Mouse (Mus musculus) forebrain, embryonic 11.5 days (tissue): ENCODE measurements around the gene Hephl1. TPM values are rescaled to one million over a fixed set of nuclear protein-coding genes. Genes with fewer than 3 reads are reported as not detected.
A peak's percentile ranks its signal among the peaks of the same experiment; 100 is the strongest.

Source experiments
- ATAC-seq: fragments of 200-750 bp; cut with Nextera tagmentation; replicated peaks from 2 replicates; pipeline ENCODE4 v1.8.0; 2017; ENCODE audit warnings: moderate TSS enrichment; ENCODE audit not compliant: low FRiP score
- DNase-seq: peaks from one replicate; pipeline ENCODE4 v3.0.0-alpha.2; 2017; ENCODE audit warnings: low spot score
- H3K27ac ChIP-seq: fragments of 300-500 bp; sonication (generic); 2 replicates; pipeline ENCODE4 v1.5.1; 2014; ENCODE audit warnings: low read depth, low read length
- H3K27me3 ChIP-seq: fragments of 300-500 bp; sonication (generic); 2 replicates; pipeline ENCODE4 v1.6.1; 2014; ENCODE audit warnings: mild to moderate bottlenecking, low read length, mixed read lengths; ENCODE audit not compliant: control insufficient read depth, insufficient read depth
- H3K36me3 ChIP-seq: fragments of 300-500 bp; sonication (generic); 2 replicates; pipeline ENCODE4 v1.6.1; 2014; ENCODE audit warnings: mild to moderate bottlenecking, low read length, moderate library complexity, mixed read lengths; ENCODE audit not compliant: control insufficient read depth, insufficient read depth
- H3K4me1 ChIP-seq: fragments of 300-500 bp; sonication (generic); replicated peaks from 2 replicates; pipeline ENCODE4 v1.6.1; 2014; ENCODE audit warnings: low read length, mixed read lengths; ENCODE audit not compliant: control insufficient read depth, insufficient read depth
- H3K4me2 ChIP-seq: fragments of 300-500 bp; sonication (generic); 2 replicates; pipeline ENCODE4 v1.6.1; 2014; ENCODE audit warnings: low read depth, mild to moderate bottlenecking, low read length, moderate library complexity, mixed read lengths; ENCODE audit not compliant: severe bottlenecking
- H3K4me3 ChIP-seq: fragments of 300-500 bp; sonication (generic); 2 replicates; pipeline ENCODE4 v1.5.1; 2014; ENCODE audit warnings: low read depth, low read length
- H3K9ac ChIP-seq: fragments of 300-500 bp; sonication (generic); 2 replicates; pipeline ENCODE4 v1.6.1; 2014; ENCODE audit warnings: low read length
- H3K9me3 ChIP-seq: fragments of 300-500 bp; sonication (generic); 2 replicates; pipeline ENCODE4 v1.6.1; 2016; ENCODE audit warnings: low read length, mixed read lengths; ENCODE audit not compliant: control insufficient read depth
- WGBS: fragments of 180-500 bp; shearing (Covaris S2); extraction: QIAGEN DNeasy Blood & Tissue Kit; methylation state at CpG from one replicate; pipeline ENCODE4 v1.1.7; 2014; 5-methylcytosine and 5-hydroxymethylcytosine counted together
- polyA plus RNA-seq: library from polyadenylated mRNA; unstranded; fragments of >200 nt; fragmentation: Nextera tagmentation; extraction: Ambion mirVana; gene quantifications from 2 replicates; pipeline ENCODE4 v1.2.1, GENCODE M21; 2014

Hephl1 gene
- polyA plus RNA-seq, 1 experiment from 2014 or later = not detected

DNA sequence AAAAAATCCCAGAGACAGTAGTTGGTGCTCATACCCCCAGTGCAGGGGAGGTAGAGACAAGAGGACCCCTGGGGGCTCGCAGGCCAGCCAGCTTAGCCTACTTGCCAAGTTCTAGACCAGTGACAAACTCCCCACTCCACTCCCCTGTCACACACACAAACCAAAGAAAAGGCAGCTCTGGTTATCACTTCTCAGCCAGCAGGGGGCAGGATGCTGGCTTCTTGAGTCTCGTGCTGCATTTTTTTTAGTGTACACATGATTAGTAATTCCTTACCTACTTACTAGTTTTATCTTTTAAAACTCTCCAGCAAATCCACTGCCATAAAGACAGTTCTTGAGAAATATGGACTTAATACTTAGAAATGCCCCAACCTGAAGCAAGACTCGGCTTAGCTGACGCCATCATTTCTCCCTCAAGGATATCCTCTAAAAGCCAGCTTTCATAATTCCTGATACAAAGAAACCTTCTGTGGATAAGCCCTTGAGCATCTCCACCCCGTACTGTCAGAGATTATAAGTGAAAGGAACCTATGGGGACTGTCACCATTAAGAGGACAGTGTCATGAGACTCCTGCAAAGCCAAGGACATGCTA is 78.2 kb downstream of the Hephl1 start:
- Histone ChIP-seq H3K4me1 (no peaks in the 10 kb centered on the region), H3K27ac (no peak overlapping the region), H3K36me3 (no peaks in the 10 kb centered on the region; the same call in 1 of the 2 replicates), H3K4me2 (no peak overlapping the region), H3K4me3 (no peak overlapping the region), H3K9ac (no peak overlapping the region), H3K27me3 (no peaks in the 10 kb centered on the region), H3K9me3 (no peaks in the 10 kb centered on the region)
- no peak for DNase-seq
- 69% methylated on average over 5 of the region's 5 CpGs for WGBS
- no peak for ATAC-seq

DNA sequence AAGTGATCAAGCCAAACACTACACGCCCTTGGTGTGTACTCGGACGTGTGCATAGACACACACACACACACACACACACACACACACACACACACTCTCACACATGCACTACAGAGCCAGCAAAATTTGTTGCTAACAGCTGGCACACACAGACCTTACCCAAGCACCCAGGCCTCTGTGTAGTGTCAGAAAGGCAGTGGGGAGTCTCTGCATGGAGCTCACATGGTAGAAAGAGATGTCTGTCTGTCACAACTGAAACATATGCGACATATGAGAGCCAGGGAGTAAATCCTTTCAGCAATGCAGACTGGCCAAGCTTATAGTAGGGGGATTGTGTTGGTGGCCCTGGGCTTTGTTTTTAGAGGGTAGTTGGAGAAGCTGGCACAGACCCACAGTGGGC is 79.1 kb downstream of the Hephl1 start:
- Histone ChIP-seq H3K4me3 (no peak overlapping the region), H3K36me3 (no peaks in the 10 kb centered on the region; the same call in 1 of the 2 replicates), H3K9me3 (no peaks in the 10 kb centered on the region), H3K9ac (no peak overlapping the region), H3K4me2 (no peak overlapping the region), H3K27me3 (no peaks in the 10 kb centered on the region), H3K4me1 (no peaks in the 10 kb centered on the region), H3K27ac (no peak overlapping the region)
- 93% methylated on average over 4 of the region's 4 CpGs for WGBS
- ATAC-seq = no peak
- no peak for DNase-seq

GRCm38 (mm10) chr9:15030771-15031170 is 81.1 kb downstream of the Hephl1 start:
- Histone ChIP-seq H3K27me3 (no peaks in the 10 kb centered on the region), H3K4me3 (no peak overlapping the region), H3K4me2 (no peak overlapping the region), H3K9ac (no peak overlapping the region), H3K9me3 (no peaks in the 10 kb centered on the region), H3K36me3 (no peaks in the 10 kb centered on the region; the same call in 1 of the 2 replicates), H3K27ac (no peak overlapping the region), H3K4me1 (no peaks in the 10 kb centered on the region)
- 86% methylated on average over 8 of the region's 8 CpGs for WGBS
- DNase-seq = no peak
- no peak for ATAC-seq

DNA sequence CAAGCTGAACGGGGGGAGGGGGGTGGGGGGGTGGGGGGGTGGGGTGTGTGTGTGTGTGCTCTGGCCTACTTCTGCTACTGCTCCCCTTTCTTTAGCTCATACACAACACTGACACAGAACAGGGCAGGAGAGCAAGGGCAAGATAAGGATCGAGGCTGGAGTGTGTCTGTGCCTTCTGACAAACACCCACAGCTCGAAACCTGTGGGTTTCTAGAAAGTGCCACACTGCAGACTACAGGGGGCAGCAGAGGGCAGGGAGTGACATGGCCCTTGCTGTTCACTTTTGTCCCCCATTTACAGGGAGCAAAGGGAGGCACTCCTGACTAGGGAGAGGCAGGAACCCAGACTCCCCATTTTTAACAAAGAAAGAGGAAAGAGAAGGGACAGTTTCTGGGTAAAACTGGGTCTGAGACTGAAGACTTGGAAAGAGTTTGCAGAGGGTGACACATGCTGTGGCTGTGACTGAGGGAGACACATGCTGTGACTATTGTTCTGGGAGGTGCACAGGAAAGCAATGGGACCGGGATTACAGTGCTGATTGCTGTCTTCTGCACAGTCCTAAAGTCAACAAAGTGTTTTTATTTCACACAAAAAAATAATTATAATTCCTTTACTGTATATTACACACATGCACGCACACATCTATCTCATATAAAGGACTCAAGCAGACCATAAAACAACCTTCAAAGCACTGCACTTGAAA is 82.7 kb downstream of the Hephl1 start:
- Histone ChIP-seq H3K9ac (no peak overlapping the region), H3K27ac (no peak overlapping the region), H3K4me3 (no peak overlapping the region), H3K27me3 (no peaks in the 10 kb centered on the region), H3K4me1 (no peaks in the 10 kb centered on the region), H3K9me3 (no peaks in the 10 kb centered on the region), H3K36me3 (no peaks in the 10 kb centered on the region; the same call in 1 of the 2 replicates), H3K4me2 (no peak overlapping the region)
- peak; percentile 74 for DNase-seq
- ATAC-seq = peak; percentile 69
- 54% methylated on average over 5 of the region's 5 CpGs for WGBS

DNA sequence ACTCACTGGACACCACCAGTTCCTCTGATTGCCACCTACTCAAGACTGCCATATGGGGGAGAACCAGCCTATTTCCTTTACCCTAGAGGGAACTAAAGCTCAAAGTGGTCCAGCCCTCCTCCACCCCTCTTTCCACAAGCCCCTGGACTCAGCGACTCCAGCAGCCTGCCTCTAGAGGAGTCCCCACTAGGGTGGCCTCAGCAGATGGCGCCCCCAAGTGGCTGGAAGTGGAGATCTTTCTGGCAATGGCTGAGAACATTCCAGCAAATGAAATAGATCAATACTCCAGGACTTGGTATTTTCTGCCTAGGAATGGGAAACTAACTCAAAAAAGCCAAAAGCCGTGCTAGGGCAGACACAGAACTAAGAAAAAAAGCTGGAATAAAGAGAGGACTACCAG is 84.2 kb downstream of the Hephl1 start:
- Histone ChIP-seq H3K27ac (no peak overlapping the region), H3K4me1 (no peaks in the 10 kb centered on the region), H3K9ac (no peak overlapping the region), H3K9me3 (no peaks in the 10 kb centered on the region), H3K4me3 (no peak overlapping the region), H3K36me3 (no peaks in the 10 kb centered on the region; the same call in 1 of the 2 replicates), H3K27me3 (no peaks in the 10 kb centered on the region), H3K4me2 (no peak overlapping the region)
- WGBS = 74% methylated on average over 3 of the region's 3 CpGs
- DNase-seq (no peak), ATAC-seq (no peak)

DNA sequence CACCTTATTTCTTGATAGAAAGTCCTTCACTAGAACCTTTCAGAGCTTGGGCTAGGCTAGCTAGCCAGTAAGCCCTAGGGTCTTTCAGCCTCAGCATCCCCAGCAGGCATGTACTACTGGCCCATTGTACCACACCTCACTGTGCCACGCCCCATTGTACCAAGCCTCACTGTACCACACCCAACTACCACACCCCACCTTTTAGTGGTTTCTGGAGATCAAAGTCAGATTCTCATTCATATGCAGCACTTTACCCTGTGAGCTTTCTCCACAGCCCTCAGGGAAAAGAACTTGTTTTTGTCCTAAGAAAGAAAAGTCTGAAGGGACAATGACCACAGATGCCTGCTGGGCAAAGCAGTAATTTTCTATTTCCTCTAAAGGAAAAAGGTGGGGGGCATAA is 88.9 kb downstream of the Hephl1 start:
- H3K27ac ChIP-seq = no peak overlapping the region
- no peak overlapping the region for H3K4me2 ChIP-seq
- H3K9me3 ChIP-seq = no peaks in the 10 kb centered on the region
- no peak overlapping the region for H3K9ac ChIP-seq
- no peaks in the 10 kb centered on the region for H3K4me1 ChIP-seq
- ATAC-seq (no peak), DNase-seq (no peak)
- H3K4me3 ChIP-seq = no peak overlapping the region
- WGBS = 91% methylated on average over 1 of the region's 1 CpGs
- H3K36me3 ChIP-seq = no peaks in the 10 kb centered on the region; the same call in 1 of the 2 replicates
- H3K27me3 ChIP-seq = no peaks in the 10 kb centered on the region

- no peaks in the 10 kb centered on the region for H3K4me1 ChIP-seq
- H3K9ac ChIP-seq = no peak overlapping the region
- H3K36me3 ChIP-seq = no peaks in the 10 kb centered on the region
- DNase-seq (no peak), ATAC-seq (no peak)
- 83% methylated on average over 9 of the region's 9 CpGs for WGBS
- H3K4me2 ChIP-seq = no peak overlapping the region
- no peak overlapping the region for H3K4me3 ChIP-seq
- H3K27ac ChIP-seq = no peak overlapping the region
- H3K27me3 ChIP-seq = no peaks in the 10 kb centered on the region
- H3K9me3 ChIP-seq = no peaks in the 10 kb centered on the region
Measured at GRCm38 (mm10) chr9:15021156-15021555, 90.8 kb downstream of the Hephl1 start.

DNA sequence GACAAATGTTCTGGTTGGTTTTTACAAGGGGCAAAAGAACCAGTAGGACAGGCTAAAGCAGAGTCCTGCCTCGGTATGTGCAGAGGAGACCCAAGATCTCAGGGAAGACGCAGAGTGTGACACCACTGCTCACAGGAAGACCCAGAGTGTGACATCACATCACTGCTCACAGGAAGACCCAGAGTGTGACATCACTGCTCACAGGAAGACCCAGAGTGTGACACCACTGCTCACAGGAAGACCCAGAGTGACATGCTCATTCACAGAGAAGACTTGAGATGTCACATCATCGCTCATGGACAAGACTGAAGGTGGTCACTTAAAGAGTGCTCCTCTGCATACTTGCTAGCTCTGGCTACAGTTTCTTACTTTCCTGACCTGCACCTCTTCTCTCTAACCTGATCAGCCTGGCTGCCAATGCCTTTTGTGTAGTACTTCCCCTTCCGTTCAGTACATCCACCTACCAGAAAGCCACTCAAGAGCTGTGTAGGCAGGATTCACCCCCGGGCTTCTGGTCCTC is 91.3 kb downstream of the Hephl1 start:
- Histone ChIP-seq H3K9me3 (no peaks in the 10 kb centered on the region), H3K9ac (no peak overlapping the region), H3K4me2 (no peak overlapping the region), H3K4me3 (no peak overlapping the region), H3K27me3 (no peaks in the 10 kb centered on the region), H3K27ac (no peak overlapping the region), H3K36me3 (no peaks in the 10 kb centered on the region), H3K4me1 (no peaks in the 10 kb centered on the region)
- DNase-seq = no peak
- no peak for ATAC-seq
- WGBS = 94% methylated on average over 5 of the region's 5 CpGs

DNA sequence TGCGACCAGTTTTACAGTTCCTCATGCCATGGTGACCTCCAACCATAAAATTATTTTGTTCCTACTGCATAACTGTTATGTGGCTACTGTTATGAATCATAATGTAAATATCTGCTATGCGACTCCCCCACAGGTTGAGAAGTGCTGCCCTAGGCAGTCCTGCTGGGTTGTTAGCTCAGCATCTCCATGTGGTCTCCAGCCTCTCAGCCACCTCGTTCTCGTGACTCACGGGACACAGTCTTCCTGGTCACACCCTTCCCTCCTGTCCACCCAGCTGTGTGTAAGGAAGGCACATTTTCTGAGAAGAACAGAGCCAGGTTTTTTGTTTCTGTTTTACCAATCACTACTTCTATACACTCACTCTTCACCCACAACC is 93.2 kb downstream of the Hephl1 start:
- WGBS = 93% methylated on average over 5 of the region's 5 CpGs
- DNase-seq = no peak
- H3K27ac ChIP-seq = no peak overlapping the region
- no peak overlapping the region for H3K9ac ChIP-seq
- H3K4me2 ChIP-seq = no peak overlapping the region
- H3K4me1 ChIP-seq = no peaks in the 10 kb centered on the region
- H3K36me3 ChIP-seq = no peaks in the 10 kb centered on the region
- H3K27me3 ChIP-seq = no peaks in the 10 kb centered on the region
- ATAC-seq = no peak
- H3K9me3 ChIP-seq = no peaks in the 10 kb centered on the region
- H3K4me3 ChIP-seq = no peak overlapping the region
